Mouse (Mus musculus): Measurements from ENCODE around the gene Psen1. TPM values are rescaled to one million over a fixed set of nuclear protein-coding genes. Genes with fewer than 3 reads are reported as not detected.

Gene Psen1
- 39.7 and 40.6 TPM in 2 replicates for polyA plus RNA-seq (2015; fragmentation: Nextera tagmentation; extraction: Ambion mirVana)

- ATAC-seq = peak; percentile 98
- WGBS = under 1% methylated on average over 29 of the region's 38 CpGs
- TF ChIP-seq CTCF (IDR thresholded peaks at IDR 0.05) (0 out of 2 replicates have a peak, but pooled peaks have one; percentile 13), EP300 (IDR thresholded peaks at IDR 0.05) (no peak)
Observed at GRCm38 (mm10) chr12:83687934-83688315, at the start of gene Psen1. TSS of gene Psen1 (plus strand) at chr12:83688152.

DNA sequence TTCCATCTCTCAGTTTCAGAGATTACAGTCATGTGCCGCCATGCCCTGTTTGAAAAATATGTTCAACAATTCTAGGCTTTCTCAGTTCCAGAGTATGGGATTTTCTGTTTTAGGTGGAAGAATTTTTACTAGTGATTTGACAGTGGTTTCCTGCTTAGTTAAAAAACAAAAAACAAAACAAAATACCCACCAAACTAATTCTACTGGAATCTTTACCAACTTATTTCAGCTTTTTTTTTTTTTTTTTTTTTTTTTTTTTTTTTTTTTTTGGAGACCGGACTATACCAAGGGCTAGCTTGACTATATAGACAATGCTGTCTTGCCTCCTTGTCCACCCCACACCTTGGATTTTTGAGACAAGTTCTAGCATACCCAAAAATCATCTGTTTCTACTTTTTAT lies 46.7 kb upstream of the Psen1 start:
- H3K9ac ChIP-seq (replicated peaks; ENCODE audit: low read depth) = no peak overlapping the region
- no peak for TF ChIP-seq CTCF (IDR thresholded peaks at IDR 0.05)
- no peak for TF ChIP-seq EP300 (IDR thresholded peaks at IDR 0.05)
- H3K4me3 ChIP-seq (ENCODE audit: low read depth, low read length) = no peak overlapping the region
- DNase-seq (ENCODE audit: low spot score) = no peak
- no peaks in the 10 kb centered on the region for H3K27me3 ChIP-seq (replicated peaks; ENCODE audit: insufficient read depth, low read length)
- no peak overlapping the region for H3K27ac ChIP-seq (ENCODE audit: low read length)
- no peaks in the 10 kb centered on the region for H3K9me3 ChIP-seq (ENCODE audit: low read length)
- H3K4me2 ChIP-seq (replicated peaks; ENCODE audit: low read depth, low read length) = no peak overlapping the region
- ATAC-seq = no peak
- whole genome bisulfite sequencing = 91% methylated on average over 2 of the region's 2 CpGs
- peaks cover 33% of the 10 kb centered on the region; the same call in 1 of the 2 replicates for H3K36me3 ChIP-seq (ENCODE audit: insufficient read depth, low read length)
- H3K4me1 ChIP-seq (ENCODE audit: insufficient read depth, low read depth, low read length) = no peaks in the 10 kb centered on the region

More at GRCm38 (mm10) chr12:83687934-83688315, at the start of gene Psen1:
- DNase-seq (ENCODE audit: low spot score) = peak; percentile 96
- peak within 1 kb of the TSS; percentile 87 for H3K9ac ChIP-seq (replicated peaks; ENCODE audit: low read depth)
- H3K9me3 ChIP-seq (ENCODE audit: low read length) = no peaks in the 10 kb centered on the region
- H3K27me3 ChIP-seq (replicated peaks; ENCODE audit: insufficient read depth, low read length) = no peaks in the 10 kb centered on the region
- H3K27ac ChIP-seq (ENCODE audit: low read length) = peak within 1 kb of the TSS; percentile 95
- H3K4me2 ChIP-seq (replicated peaks; ENCODE audit: low read depth, low read length) = peak within 1 kb of the TSS; percentile 62
- H3K4me3 ChIP-seq (ENCODE audit: low read depth, low read length) = peak within 1 kb of the TSS; percentile 92
- no peaks in the 10 kb centered on the region for H3K36me3 ChIP-seq (ENCODE audit: insufficient read depth, low read length)
- H3K4me1 ChIP-seq (ENCODE audit: insufficient read depth, low read depth, low read length) = no peaks in the 10 kb centered on the region; the same call in 1 of the 2 replicates

DNA sequence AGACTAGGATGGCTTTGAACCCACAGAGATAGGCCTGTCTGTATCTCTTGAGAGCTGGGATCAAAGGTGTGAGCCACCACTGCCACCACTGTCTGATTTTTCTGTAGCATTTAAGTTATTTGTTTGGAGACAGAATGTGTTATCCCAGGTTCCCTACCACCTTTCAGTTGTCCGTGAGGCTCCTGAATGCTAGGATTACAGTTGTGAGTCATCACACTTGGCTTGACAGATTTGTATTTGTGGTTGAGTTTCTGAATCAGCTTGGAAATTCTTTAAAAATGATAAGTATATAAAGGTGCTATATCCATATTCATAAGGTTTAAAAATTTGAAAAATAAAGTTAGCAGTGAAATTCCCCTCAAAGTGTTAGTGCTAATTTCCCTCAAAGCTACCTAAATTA lies 44.8 kb upstream of the Psen1 start:
- Histone ChIP-seq H3K4me2 (replicated peaks; ENCODE audit: low read depth, low read length) (no peak overlapping the region), H3K4me3 (ENCODE audit: low read depth, low read length) (no peak overlapping the region), H3K9ac (replicated peaks; ENCODE audit: low read depth) (no peak overlapping the region), H3K9me3 (ENCODE audit: low read length) (no peaks in the 10 kb centered on the region), H3K27ac (ENCODE audit: low read length) (no peak overlapping the region), H3K36me3 (ENCODE audit: insufficient read depth, low read length) (peaks cover 31% of the 10 kb centered on the region; the same call in 1 of the 2 replicates), H3K4me1 (ENCODE audit: insufficient read depth, low read depth, low read length) (no peaks in the 10 kb centered on the region), H3K27me3 (replicated peaks; ENCODE audit: insufficient read depth, low read length) (no peaks in the 10 kb centered on the region)
- WGBS = 79% methylated on average over 1 of the region's 1 CpGs
- ATAC-seq = no peak
- DNase-seq (ENCODE audit: low spot score) = no peak
- no peak for TF ChIP-seq EP300 (IDR thresholded peaks at IDR 0.05)
- no peak for TF ChIP-seq CTCF (IDR thresholded peaks at IDR 0.05)

DNA sequence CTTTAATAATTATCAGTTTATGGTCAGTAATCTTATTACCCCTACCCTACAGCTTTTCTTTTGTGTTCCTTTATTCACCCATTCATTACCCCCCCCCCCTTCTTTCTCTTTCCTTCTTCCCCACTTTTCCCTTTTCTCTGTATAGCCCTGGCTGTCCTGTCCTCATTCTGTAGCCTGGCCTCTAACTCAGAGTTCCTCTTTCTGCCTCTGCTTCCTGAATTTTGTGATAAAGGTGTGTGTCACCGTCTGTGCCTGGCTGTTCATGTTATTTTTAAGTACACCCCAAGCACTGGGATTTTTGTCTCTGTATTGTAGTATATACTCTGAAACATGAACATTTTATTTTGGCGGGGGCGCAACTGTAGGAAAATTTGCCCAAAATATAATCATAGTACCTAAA lies 37.6 kb upstream of the Psen1 start:
- no peak for DNase-seq (ENCODE audit: low spot score)
- ATAC-seq = no peak
- peaks cover 25% of the 10 kb centered on the region; the same call in 1 of the 2 replicates for H3K36me3 ChIP-seq (ENCODE audit: insufficient read depth, low read length)
- H3K4me1 ChIP-seq (ENCODE audit: insufficient read depth, low read depth, low read length) = no peaks in the 10 kb centered on the region
- H3K4me2 ChIP-seq (replicated peaks; ENCODE audit: low read depth, low read length) = no peak overlapping the region
- H3K27me3 ChIP-seq (replicated peaks; ENCODE audit: insufficient read depth, low read length) = no peaks in the 10 kb centered on the region
- no peak for TF ChIP-seq EP300 (IDR thresholded peaks at IDR 0.05)
- no peak overlapping the region for H3K9ac ChIP-seq (replicated peaks; ENCODE audit: low read depth)
- no peaks in the 10 kb centered on the region for H3K9me3 ChIP-seq (ENCODE audit: low read length)
- no peak overlapping the region for H3K4me3 ChIP-seq (ENCODE audit: low read depth, low read length)
- WGBS = 89% methylated on average over 3 of the region's 3 CpGs
- H3K27ac ChIP-seq (ENCODE audit: low read length) = no peak overlapping the region

DNA sequence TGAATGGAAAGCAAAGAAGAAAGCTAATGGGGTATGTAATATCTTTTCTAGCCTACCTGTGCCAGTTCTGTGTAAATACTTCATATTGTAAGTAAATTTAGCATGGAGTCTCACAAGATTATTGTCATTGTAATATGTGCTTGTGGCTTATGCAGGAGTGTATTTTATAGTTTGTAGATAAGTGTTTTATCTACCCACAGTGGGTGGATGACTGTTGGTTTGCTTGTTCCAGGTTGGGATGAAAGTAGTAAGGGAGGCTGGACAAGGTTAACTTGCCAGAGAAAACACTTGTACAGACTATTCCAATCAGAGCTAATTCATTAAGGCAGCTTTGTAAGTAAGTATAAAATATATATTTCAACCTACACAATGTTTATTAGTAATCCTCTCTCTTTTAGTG lies 36.5 kb upstream of the Psen1 start:
- no peak for TF ChIP-seq CTCF (IDR thresholded peaks at IDR 0.05)
- TF ChIP-seq EP300 (IDR thresholded peaks at IDR 0.05) = no peak
- no peak for ATAC-seq
- Histone ChIP-seq H3K4me2 (replicated peaks; ENCODE audit: low read depth, low read length) (no peak overlapping the region), H3K4me3 (ENCODE audit: low read depth, low read length) (no peak overlapping the region), H3K27ac (ENCODE audit: low read length) (no peak overlapping the region), H3K9me3 (ENCODE audit: low read length) (no peaks in the 10 kb centered on the region), H3K4me1 (ENCODE audit: insufficient read depth, low read depth, low read length) (no peaks in the 10 kb centered on the region), H3K9ac (replicated peaks; ENCODE audit: low read depth) (no peak overlapping the region), H3K27me3 (replicated peaks; ENCODE audit: insufficient read depth, low read length) (no peaks in the 10 kb centered on the region), H3K36me3 (ENCODE audit: insufficient read depth, low read length) (peaks cover 27% of the 10 kb centered on the region; the same call in 1 of the 2 replicates)
- no peak for DNase-seq (ENCODE audit: low spot score)

GRCm38 (mm10) chr12:83685466-83685865 lies 2.5 kb upstream of the Psen1 start:
- no peak for ATAC-seq
- H3K36me3 ChIP-seq (ENCODE audit: insufficient read depth, low read length) = peaks cover 13% of the 10 kb centered on the region; the same call in 1 of the 2 replicates
- no peak overlapping the region for H3K9ac ChIP-seq (replicated peaks; ENCODE audit: low read depth)
- no peak overlapping the region for H3K4me3 ChIP-seq (ENCODE audit: low read depth, low read length)
- no peaks in the 10 kb centered on the region; the same call in 1 of the 2 replicates for H3K4me1 ChIP-seq (ENCODE audit: insufficient read depth, low read depth, low read length)
- 91% methylated on average over 1 of the region's 1 CpGs for WGBS
- H3K27ac ChIP-seq (ENCODE audit: low read length) = no peak overlapping the region
- DNase-seq (ENCODE audit: low spot score) = no peak
- H3K4me2 ChIP-seq (replicated peaks; ENCODE audit: low read depth, low read length) = no peak overlapping the region
- no peaks in the 10 kb centered on the region for H3K27me3 ChIP-seq (replicated peaks; ENCODE audit: insufficient read depth, low read length)
- TF ChIP-seq CTCF (IDR thresholded peaks at IDR 0.05) (no peak), EP300 (IDR thresholded peaks at IDR 0.05) (no peak)
- H3K9me3 ChIP-seq (ENCODE audit: low read length) = no peaks in the 10 kb centered on the region
